Mouse (Mus musculus) kidney, postnatal 4 days (tissue): Measurements from ENCODE around the gene Tmco3.

Experiments used
- DNase-seq, 2 experiments: peaks; one replicate each; pipeline ENCODE4 v3.0.0; 2021; ENCODE audit warnings: mixed read lengths in 2 of 2

The Tmco3 gene

GRCm38 (mm10) chr8:13287692-13288623 lies at the start of gene Tmco3, which contains the start of gene Dcun1d2:
Gene Tmco3, plus strand, starts transcription at chr8:13288190.
Gene Dcun1d2, minus strand, starts transcription at chr8:13288131.
- peak; percentile 97 to 98 for DNase-seq

DNA sequence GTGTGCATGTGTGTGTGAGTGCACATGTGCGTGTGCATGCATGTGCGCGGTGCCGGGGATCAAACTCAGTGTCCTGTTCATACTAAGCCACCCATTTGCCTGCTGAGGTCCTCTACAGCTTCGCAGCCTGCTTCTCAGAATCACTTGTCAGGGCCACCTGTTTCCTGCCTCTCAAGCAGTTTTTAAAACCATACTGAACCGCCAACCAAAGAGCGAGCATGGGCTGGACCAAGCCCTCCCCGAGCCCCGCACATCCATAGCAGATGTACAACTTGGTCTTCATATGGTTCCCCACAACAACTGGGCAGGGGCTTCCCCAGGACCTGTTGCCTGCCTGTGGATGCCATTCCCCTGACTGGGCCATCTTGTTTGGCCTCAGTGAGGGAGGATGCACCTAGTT lies 47.9 kb upstream of the Tmco3 start:
- DNase-seq = no peak

DNA sequence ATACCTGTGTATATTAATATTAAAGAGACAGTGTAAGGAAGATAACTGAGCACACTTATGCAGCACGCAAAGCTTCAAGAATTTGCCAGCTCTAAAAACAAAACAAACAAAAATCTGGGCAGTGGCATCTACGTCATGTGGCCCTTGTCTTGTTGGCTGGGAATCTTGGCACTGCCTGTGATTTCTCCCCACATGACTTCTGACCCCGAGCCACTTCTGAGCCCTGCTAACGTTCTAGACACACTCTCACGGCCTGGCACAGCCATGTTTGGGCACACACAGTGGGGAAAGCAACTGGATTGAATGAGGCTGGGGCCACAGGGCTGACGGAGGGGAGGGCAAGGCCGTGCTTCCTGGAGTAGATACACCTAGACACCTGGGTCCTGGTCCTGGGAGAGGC lies 47.3 kb upstream of the Tmco3 start:
- DNase-seq = no peak

DNA sequence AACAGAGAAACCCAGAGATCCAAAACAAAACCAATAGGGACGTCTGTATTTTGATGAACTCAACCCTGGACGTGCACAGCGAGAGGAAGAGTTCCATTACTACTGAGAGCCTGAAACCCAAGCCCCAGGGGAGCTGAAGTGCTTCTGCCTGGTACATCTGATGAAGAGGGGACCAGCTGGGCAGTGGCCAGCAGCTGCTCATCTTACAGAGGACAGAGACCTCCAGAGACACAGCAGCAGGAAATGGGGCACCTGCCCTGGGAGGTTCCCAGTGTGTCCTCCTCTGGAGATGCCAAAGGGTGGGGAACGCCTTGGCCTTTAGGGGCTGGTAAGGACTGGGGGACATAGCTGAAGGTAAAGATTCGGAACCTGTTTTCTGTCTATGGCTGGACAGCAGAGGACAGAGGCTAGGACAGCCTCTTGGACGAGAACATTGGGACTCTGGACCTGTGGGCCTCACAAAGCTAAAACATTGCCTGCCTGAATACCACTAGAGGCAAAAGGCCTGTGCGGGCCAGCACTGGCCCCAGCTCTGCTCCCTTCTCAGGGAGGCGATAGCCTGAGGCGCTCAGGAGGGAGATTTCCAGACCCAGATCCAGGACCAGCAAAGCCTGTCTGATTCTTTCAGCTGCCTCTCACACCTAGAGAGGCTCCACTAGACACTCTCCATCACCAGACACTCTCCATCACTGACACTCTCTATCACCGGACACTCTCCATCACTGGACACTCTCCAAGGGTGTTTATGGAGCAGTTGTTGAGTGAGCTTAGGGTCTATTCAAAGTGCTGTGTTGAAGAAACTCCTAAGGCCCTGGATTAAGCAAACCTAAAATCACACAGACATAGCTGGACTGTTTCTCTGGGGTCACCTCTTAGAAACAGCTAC lies 44.8 kb upstream of the Tmco3 start:
- DNase-seq = no peak

DNA sequence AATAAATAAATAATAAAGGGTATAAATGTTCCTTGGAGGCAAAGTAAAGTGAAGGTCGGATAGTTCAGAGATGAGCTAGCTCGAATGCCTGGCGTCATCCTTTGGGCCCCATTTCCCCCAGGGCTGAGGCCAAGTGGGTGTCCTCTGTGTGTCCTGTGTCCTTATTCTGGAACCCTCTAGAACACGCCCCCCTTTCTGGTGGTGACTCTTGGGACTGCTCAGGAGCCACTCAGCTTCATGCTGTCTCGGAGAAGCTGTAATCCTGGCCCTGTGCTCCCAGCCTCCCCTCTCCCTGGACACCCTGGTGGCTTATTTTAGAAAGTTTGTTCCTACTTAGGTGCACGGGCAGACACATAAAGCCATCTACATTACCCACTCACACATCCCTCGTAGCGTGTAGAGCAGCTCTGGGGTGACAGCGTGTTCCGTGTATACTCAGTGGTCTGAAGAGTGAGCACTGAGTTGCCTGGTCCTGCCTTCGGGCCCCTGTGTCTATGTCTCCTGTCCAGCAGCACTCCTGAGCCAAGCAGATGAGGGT lies 43.6 kb upstream of the Tmco3 start:
- DNase-seq = no peak

- no peak for DNase-seq
These were observed 35.2 kb upstream of the Tmco3 start for GRCm38 (mm10) chr8:13252837-13253236.

DNA sequence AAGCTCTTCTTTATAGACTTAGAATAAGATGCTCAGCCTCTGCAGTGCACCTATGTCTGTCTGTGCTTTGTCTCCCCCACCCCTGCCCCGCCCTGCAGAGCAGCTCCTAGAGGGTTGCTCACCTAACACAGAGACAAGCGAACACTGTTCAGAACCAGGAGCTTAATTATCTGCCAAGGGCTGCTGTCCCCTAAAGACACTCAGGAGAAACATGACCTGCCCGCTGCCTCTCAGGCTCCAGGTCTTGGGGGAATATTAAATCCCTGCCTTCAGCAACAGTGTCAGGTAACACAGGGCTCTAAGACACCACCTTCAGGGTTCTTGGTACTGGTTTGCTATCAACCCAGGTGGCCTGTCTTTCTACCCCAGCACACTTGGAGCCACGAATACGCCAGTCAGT lies 34.6 kb upstream of the Tmco3 start:
- no peak for DNase-seq

- DNase-seq = peak; percentile 87 to 89
These were observed 34.0 kb upstream of the Tmco3 start, which contains the start of gene Adprhl1 for GRCm38 (mm10) chr8:13254019-13254418. Gene Adprhl1, minus strand, starts transcription at chr8:13254162.

GRCm38 (mm10) chr8:13263376-13263775 lies 24.6 kb upstream of the Tmco3 start:
- no peak for DNase-seq

- peak; percentile 50 to 64 for DNase-seq
These were observed 20.4 kb upstream of the Tmco3 start for GRCm38 (mm10) chr8:13267566-13267965.

DNA sequence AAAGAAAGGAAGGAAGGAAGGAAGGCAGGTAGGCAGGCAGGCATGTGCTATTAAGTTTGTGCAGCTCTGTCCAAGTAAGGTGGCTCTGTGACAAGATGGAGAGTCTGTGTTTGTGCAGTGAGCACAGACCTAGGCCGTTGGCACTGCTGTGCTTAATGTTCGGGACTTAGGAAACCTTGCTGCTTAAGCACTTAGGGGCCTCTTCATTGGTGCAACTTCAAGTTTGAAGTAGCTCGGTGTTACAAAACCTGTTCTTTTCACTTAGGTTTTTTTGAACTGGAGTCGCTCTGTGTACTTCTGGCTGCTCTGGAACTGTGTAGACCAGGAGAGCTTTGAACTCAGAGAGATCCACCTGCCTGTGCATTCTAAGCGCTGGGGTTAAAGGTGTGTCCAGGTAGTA lies 15.2 kb upstream of the Tmco3 start:
- DNase-seq = no peak

GRCm38 (mm10) chr8:13276941-13277447 lies 11.0 kb upstream of the Tmco3 start:
- no peak for DNase-seq

GRCm38 (mm10) chr8:13283200-13283599 lies 4.8 kb upstream of the Tmco3 start:
- no peak for DNase-seq

DNA sequence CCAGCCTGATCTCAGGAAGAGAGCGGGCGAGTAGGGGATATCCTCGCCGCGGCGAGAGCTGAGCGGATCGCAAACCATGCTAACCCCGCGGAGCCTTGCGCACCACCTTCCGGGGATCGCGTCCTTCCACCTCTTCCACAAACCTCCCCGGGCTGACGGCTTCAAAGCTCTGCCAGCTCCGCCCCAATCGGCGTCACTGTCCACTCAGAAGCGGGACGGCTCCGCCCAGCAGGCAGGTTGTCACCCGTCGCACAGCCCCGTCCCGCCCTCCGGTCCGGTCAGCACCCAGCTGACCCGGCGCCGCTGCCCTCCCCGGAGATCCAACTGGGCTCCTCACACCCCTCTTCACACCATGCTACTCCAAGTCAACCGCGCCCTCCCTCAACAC lies 692 bp upstream of the Tmco3 start:
- peak; percentile 91 to 94 for DNase-seq

GRCm38 (mm10) chr8:13288646-13289045 lies 656 bp downstream of the Tmco3 start:
- DNase-seq = no peak

DNA sequence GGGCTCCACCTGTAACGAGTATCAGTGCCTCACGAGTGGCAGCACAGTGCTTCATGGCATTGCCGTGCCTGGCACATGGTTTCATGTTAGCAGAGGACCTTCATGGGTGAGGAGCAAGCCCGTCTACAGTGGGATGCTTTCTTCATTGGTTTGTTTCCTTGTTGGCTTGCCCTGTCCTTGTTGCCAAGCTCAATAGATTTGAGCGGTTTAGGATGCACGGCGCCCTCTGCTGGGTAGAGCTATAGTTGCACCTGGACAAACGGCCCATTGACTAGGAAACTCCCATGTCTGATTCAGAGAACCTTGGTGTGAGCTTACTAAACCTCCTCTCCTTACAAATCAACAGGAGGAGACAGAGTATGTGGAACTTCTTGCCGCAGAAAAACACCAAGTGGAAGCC lies 4.4 kb downstream of the Tmco3 start:
- DNase-seq = peak; percentile 88

DNA sequence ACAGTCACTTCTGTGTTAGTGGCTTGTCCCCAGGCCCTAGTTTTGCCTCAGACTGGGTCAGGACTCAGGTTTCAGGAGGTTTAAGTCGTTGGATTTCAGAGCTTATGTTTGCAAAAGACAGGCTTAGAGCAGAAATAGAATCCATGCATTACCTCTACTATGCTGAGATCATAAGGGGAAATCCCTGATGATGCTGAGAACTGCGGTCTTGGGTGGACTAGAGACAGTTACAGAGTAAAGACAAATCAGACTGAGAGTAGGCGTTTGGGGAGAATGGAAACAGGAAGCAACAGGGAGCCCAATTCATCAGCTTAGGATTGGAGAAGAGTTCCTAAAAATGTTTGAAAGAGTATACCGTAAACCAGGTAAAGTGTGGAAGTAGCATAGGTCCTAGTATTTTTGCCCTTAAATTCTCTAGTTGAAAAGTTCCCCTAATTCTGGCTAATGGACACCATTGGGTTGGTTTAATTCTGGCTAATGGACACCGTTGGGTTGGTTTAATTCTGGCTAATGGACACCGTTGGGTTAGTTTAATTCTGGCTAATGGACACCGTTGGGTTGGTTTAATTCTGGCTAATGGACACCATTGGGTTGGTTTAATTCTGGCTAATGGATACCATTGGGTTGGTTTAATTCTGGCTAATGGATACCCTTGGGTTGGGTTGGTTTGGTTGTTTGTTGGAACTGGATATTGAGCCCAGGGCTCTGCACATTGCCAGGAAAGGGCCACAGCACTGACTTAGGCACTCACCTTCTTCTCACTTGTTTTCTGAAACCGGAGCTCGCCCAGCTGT lies 5.9 kb downstream of the Tmco3 start:
- DNase-seq = no peak

DNA sequence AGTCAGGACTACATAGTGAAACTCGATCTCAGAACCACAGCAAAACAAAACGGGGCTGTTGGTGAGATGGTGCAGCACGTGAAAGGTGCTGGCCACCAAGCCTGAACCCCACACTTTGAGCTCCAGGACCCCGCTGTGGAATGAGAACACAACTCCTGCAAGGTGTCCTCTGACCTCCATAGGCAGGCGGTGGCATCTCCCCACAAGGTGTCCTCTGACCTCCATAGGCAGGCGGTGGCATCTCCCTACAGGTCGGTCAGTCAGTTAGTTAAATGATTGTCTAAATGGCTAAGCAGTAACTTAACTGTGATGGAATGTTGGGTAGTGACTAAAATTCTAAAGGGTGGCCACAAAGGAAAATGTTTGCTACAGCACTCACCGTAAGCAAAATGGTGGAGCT lies 11.6 kb downstream of the Tmco3 start:
- no peak for DNase-seq

DNA sequence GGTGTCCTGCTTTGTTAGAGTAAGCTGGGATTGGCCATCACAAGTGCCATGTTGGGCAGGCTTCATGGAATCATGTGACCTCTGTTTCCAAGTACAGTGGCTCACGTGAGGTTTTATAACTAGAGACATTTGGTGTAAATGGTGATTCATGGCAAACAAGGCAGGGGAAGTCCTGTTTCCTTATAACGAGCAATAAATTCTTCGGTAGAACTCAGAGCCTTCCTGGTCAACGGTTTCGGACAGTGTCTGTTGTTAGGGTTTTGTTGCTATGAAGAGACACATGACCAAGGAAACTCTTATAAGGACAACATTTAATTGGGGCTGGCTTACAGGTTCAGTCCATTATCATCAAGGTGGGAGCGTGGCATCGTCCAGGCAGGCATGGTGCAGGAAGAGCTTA lies 13.0 kb downstream of the Tmco3 start:
- no peak for DNase-seq

GRCm38 (mm10) chr8:13305459-13305858 lies 17.5 kb downstream of the Tmco3 start:
- DNase-seq = no peak

DNA sequence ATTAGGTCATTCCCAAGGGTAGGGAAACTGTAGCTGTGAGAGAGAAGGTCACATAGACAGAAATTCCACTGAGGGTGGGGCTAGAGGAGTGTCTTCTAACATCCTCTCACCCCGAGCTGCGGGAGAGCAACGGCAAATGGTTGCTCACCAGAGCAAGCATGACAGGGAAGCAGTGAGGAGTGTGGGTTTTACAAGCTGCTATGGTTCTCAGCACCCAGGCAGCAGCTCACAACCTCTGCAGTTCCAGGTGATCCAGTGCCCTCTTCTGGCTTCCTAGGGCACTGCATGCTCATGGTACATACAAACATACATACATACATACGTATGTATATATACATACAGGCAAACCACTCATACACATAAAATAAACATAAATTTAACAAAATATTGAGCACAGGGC lies 17.9 kb downstream of the Tmco3 start:
- no peak for DNase-seq

GRCm38 (mm10) chr8:13306309-13306909 lies 18.4 kb downstream of the Tmco3 start:
- DNase-seq = no peak
